In genomic region chr14:29228976-29229716, GRCm38 (mm10) we compare ENCODE assay signal across 13 mouse cellular contexts.
DNase-seq lines count a peak whose midpoint lies in the region; ATAC-seq and TF ChIP-seq lines count a peak whose summit lies in the region.
"Had no signal": no experiment of that assay in that cellular context is flagged by ENCODE, and none has a peak within 500 bp of the region (broad histone marks: within the 10 kb centered on the region; RNA-seq: fewer than 3 reads in every experiment).

No protein-coding gene starts in this region.

- peaks cover 53% of the 10 kb centered on the region for H3K4me1 ChIP-seq in embryonic facial prominence, embryonic 13.5 days
- peaks cover 21% of the 10 kb centered on the region for H3K4me1 ChIP-seq in hindbrain, embryonic 13.5 days (replicated peaks)
- H3K4me1 ChIP-seq in kidney, adult 2 months (ENCODE audit: control insufficient read depth, insufficient read depth, low read length): no peaks in the 10 kb centered on the region

- TF ChIP-seq CTCF in kidney, adult 2 months (conservative IDR thresholded peaks at IDR 0.05; ENCODE audit: insufficient read depth, insufficient read length, low read depth, low read length): no peak

- DNase-seq in layer of hippocampus, postnatal 10 days (ENCODE audit: low spot score in 2 of 2): peak; percentile 16 to 25
- DNase-seq in layer of hippocampus, adult 11-12 months (ENCODE audit: low spot score): no peak
- DNase-seq in neural tube, embryonic 10.5 days (ENCODE audit: extremely low spot score, low spot score): peak; percentile 19
- no peak for DNase-seq in kidney, adult 2 months
- no peak for DNase-seq in frontal cortex, postnatal 25 days (ENCODE audit: low spot score in 2 of 2)
- no peak for DNase-seq in gastrocnemius, postnatal 14 days
- DNase-seq: heart, adult 2 months; layer of hippocampus, adult 9-11 months; thymus, adult 18-20 months had no signal

- peak overlapping the region; percentile 57; the same call in 1 of the 2 replicates for H3K9ac ChIP-seq in embryonic facial prominence, embryonic 13.5 days
- H3K9ac ChIP-seq in hindbrain, embryonic 13.5 days: peak overlapping the region; percentile 40; the same call in 1 of the 2 replicates

- H3K4me3 ChIP-seq in embryonic facial prominence, embryonic 13.5 days: no peak overlapping the region
- no peak overlapping the region for H3K4me3 ChIP-seq in hindbrain, embryonic 13.5 days
- H3K4me3 ChIP-seq in kidney, adult 2 months (ENCODE audit: insufficient read depth, low read depth, low read length): no peak overlapping the region
- H3K4me3 ChIP-seq: heart, adult 2 months had no signal

- no peaks in the 10 kb centered on the region for H3K27me3 ChIP-seq in embryonic facial prominence, embryonic 13.5 days
- no peaks in the 10 kb centered on the region for H3K27me3 ChIP-seq in hindbrain, embryonic 13.5 days
- H3K27me3 ChIP-seq in kidney, adult 2 months (replicated peaks; ENCODE audit: control insufficient read depth, insufficient read depth, low read length): no peaks in the 10 kb centered on the region; the same call in 1 of the 2 replicates

- H3K4me2 ChIP-seq in embryonic facial prominence, embryonic 13.5 days: no peak overlapping the region
- H3K4me2 ChIP-seq in hindbrain, embryonic 13.5 days: peak overlapping the region; percentile 40
- H3K4me2 ChIP-seq: liver, embryonic 11.5 days had no signal

- no peaks in the 10 kb centered on the region for H3K36me3 ChIP-seq in embryonic facial prominence, embryonic 13.5 days
- no peaks in the 10 kb centered on the region for H3K36me3 ChIP-seq in hindbrain, embryonic 13.5 days
- H3K36me3 ChIP-seq in kidney, adult 2 months (ENCODE audit: control insufficient read depth, insufficient read depth, low read length): no peaks in the 10 kb centered on the region

- no peak for ATAC-seq in embryonic facial prominence, embryonic 13.5 days (ENCODE audit: insufficient number of reproducible peaks, insufficient read depth, low FRiP score, low TSS enrichment, low read depth)
- ATAC-seq in hindbrain, embryonic 13.5 days (ENCODE audit: low FRiP score): 0 out of 2 replicates have a peak, but pooled peaks have one; percentile 21
- ATAC-seq: intestine, embryonic 16.5 days had no signal

- no peaks in the 10 kb centered on the region for H3K9me3 ChIP-seq in embryonic facial prominence, embryonic 13.5 days
- no peaks in the 10 kb centered on the region for H3K9me3 ChIP-seq in hindbrain, embryonic 13.5 days

- no peak for TF ChIP-seq POLR2A in kidney, adult 2 months (IDR thresholded peaks at IDR 0.05; ENCODE audit: low read depth, low read length)

- 32% methylated on average over 19 of the region's 19 CpGs for WGBS in embryonic facial prominence, embryonic 13.5 days
- WGBS in hindbrain, embryonic 13.5 days: 25% methylated on average over 19 of the region's 19 CpGs
- 60% methylated on average over 19 of the region's 19 CpGs for WGBS in kidney, adult 2 months

- H3K27ac ChIP-seq in embryonic facial prominence, embryonic 13.5 days: peak overlapping the region; percentile 86
- H3K27ac ChIP-seq in hindbrain, embryonic 13.5 days: peak overlapping the region; percentile 78
- H3K27ac ChIP-seq in kidney, adult 2 months (ENCODE audit: insufficient read depth, low read depth, low read length): no peak overlapping the region
- H3K27ac ChIP-seq: heart, adult 2 months had no signal

- intact Hi-C loops in gastrocnemius, postnatal 14 days (cut with DNase I; ENCODE audit: low total_unique reads): no loop called here

Comparison
In these comparisons a context has a peak if more than half of its experiments do, and no peak if none do; other contexts are left out.
1. DNase-seq: peak in layer of hippocampus, postnatal 10 days (2 of 2) and neural tube, embryonic 10.5 days (single experiment); none in layer of hippocampus, adult 11-12 months (single experiment), kidney, adult 2 months (single experiment), frontal cortex, postnatal 25 days (0 of 2) and gastrocnemius, postnatal 14 days (single experiment).